Mouse (Mus musculus): ENCODE results near the gene Klhl40. TPM values are rescaled to one million over a fixed set of nuclear protein-coding genes. Genes with fewer than 3 reads are reported as not detected.
A peak's percentile ranks its signal among the peaks of the same experiment; 100 is the strongest.

The Klhl40 gene
- polyA plus RNA-seq, 1 experiment from 2014 or later: 0.38 TPM

- Histone ChIP-seq H3K36me3 (no peaks in the 10 kb centered on the region), H3K27ac (no peak overlapping the region), H3K4me1 (peaks cover 23% of the 10 kb centered on the region), H3K4me3 (no peak overlapping the region), H3K9me3 (no peaks in the 10 kb centered on the region), H3K27me3 (ENCODE audit: insufficient read depth, poor library complexity, severe bottlenecking) (peaks cover 12% of the 10 kb centered on the region; the same call in 1 of the 2 replicates)
- DNase-seq (ENCODE audit: low spot score): no peak
- 53% methylated on average over 7 of the region's 7 CpGs for WGBS
Observed at GRCm38 (mm10) chr9:121819771-121820471, 42.5 kb downstream of the Klhl40 start.

- Histone ChIP-seq H3K27ac (no peak overlapping the region), H3K27me3 (ENCODE audit: insufficient read depth, poor library complexity, severe bottlenecking) (peaks cover 13% of the 10 kb centered on the region; the same call in 1 of the 2 replicates), H3K4me1 (peaks cover 15% of the 10 kb centered on the region), H3K4me3 (no peak overlapping the region), H3K36me3 (no peaks in the 10 kb centered on the region), H3K9me3 (no peaks in the 10 kb centered on the region)
- WGBS: 73% methylated on average over 5 of the region's 5 CpGs
- no peak for DNase-seq (ENCODE audit: low spot score)
Observed at GRCm38 (mm10) chr9:121820765-121821164, 43.4 kb downstream of the Klhl40 start.

DNA sequence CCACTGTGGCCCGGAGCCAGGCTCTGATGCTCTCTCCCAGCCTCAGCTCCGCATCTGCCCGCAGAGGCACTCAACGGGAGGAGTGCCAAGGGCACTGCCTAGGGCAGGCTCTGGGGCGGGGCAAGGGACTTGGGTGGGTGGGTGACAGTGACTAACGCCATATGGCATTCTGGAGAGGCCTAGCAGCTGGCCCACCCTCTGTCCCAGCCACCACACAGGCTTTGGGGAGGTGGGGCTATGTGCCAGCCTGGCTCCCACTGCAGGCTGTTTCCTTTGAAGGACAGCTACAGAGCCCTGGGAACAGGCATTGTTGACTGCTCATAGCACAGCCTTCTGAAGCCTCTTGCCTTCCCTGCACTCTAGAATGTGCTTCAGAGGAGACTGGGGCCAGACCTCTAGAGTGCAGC lies 45.2 kb downstream of the Klhl40 start:
- WGBS: 71% methylated on average over 6 of the region's 6 CpGs
- peak overlapping the region; percentile 23; the same call in 1 of the 2 replicates for H3K27ac ChIP-seq
- H3K36me3 ChIP-seq: no peaks in the 10 kb centered on the region
- peaks cover 22% of the 10 kb centered on the region for H3K27me3 ChIP-seq (ENCODE audit: insufficient read depth, poor library complexity, severe bottlenecking)
- no peaks in the 10 kb centered on the region for H3K9me3 ChIP-seq
- no peak for DNase-seq (ENCODE audit: low spot score)
- H3K4me3 ChIP-seq: no peak overlapping the region
- peaks cover 15% of the 10 kb centered on the region for H3K4me1 ChIP-seq

DNA sequence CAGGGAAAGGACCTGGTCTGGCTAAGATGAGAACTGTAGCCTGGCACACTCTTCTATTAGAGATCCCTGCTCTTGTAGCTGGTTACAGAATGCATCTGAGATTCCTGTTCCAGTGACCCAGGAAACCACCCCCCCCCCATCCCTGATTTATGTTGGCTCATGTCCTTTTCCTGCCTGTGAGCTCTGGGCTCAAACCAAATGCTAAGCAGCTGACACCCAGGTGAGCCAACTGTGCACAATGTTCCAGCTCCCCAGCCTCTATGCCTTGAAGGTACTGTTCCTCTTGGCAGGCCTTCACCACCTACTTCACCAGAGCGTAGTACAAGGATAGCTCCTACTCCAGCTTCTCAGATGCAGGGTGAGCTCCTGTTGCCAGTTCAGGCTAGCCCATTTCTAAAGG lies 45.6 kb downstream of the Klhl40 start:
- Histone ChIP-seq H3K27ac (no peak overlapping the region; the same call in 1 of the 2 replicates), H3K27me3 (ENCODE audit: insufficient read depth, poor library complexity, severe bottlenecking) (peaks cover 22% of the 10 kb centered on the region), H3K4me3 (no peak overlapping the region), H3K36me3 (no peaks in the 10 kb centered on the region), H3K9me3 (no peaks in the 10 kb centered on the region), H3K4me1 (peaks cover 15% of the 10 kb centered on the region)
- 78% methylated on average over 1 of the region's 1 CpGs for WGBS
- no peak for DNase-seq (ENCODE audit: low spot score)

DNA sequence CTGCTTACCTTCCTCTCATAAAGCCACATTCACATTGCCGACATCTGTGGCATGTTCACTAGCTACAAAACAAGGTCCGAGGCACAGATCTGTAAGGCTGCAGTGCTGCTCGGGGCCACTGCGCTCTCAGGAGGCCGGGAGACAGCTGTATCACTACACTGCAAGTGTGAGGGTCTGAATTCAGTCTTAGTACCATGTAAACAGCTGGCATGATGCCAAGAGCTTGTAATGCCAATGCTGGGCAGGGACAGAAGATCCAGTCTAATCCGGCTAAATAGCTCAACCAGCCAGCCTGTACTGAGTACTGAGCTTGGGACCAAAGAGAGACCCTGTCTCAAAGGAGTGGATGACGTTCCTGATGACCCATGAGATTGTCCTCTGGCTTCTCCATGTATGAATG lies 46.6 kb downstream of the Klhl40 start:
- H3K27me3 ChIP-seq (ENCODE audit: insufficient read depth, poor library complexity, severe bottlenecking): peaks cover 22% of the 10 kb centered on the region
- H3K4me3 ChIP-seq: no peak overlapping the region
- H3K4me1 ChIP-seq: peaks cover 15% of the 10 kb centered on the region
- H3K27ac ChIP-seq: no peak overlapping the region
- H3K36me3 ChIP-seq: no peaks in the 10 kb centered on the region
- DNase-seq (ENCODE audit: low spot score): no peak
- WGBS: 85% methylated on average over 7 of the region's 7 CpGs
- H3K9me3 ChIP-seq: no peaks in the 10 kb centered on the region

- Histone ChIP-seq H3K27me3 (ENCODE audit: insufficient read depth, poor library complexity, severe bottlenecking) (peaks cover 17% of the 10 kb centered on the region), H3K4me3 (no peak overlapping the region), H3K36me3 (no peaks in the 10 kb centered on the region), H3K9me3 (no peaks in the 10 kb centered on the region), H3K27ac (no peak overlapping the region), H3K4me1 (peaks cover 7% of the 10 kb centered on the region)
- whole genome bisulfite sequencing: 76% methylated on average over 3 of the region's 3 CpGs
- DNase-seq (ENCODE audit: low spot score): no peak
Observed at GRCm38 (mm10) chr9:121826356-121826755, 48.9 kb downstream of the Klhl40 start.

DNA sequence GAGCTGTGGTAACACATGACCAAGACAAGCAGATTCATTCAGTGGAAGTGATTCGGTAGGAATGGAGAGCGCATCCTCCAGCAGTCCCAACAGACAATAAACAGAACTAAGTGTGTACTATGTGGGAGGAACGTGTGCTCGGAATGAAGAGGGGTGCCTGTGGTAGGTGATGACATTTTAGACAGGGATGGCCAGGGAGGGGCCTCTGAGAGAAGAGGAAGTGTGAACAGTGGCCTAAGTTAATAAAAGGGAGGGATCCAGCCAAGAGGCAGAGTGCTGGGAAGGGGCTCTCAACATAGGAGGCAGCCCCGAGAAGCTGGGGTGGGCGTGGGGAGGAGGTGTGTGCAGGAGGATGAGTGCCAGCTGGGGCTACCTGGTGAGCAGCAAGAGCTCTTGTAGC lies 50.9 kb downstream of the Klhl40 start:
- 68% methylated on average over 6 of the region's 6 CpGs for WGBS
- DNase-seq (ENCODE audit: low spot score): no peak
- Histone ChIP-seq H3K4me1 (no peaks in the 10 kb centered on the region; the same call in 1 of the 2 replicates), H3K27ac (no peak overlapping the region), H3K36me3 (no peaks in the 10 kb centered on the region), H3K9me3 (no peaks in the 10 kb centered on the region), H3K4me3 (no peak overlapping the region), H3K27me3 (ENCODE audit: insufficient read depth, poor library complexity, severe bottlenecking) (peaks cover 20% of the 10 kb centered on the region)

- Histone ChIP-seq H3K27me3 (ENCODE audit: insufficient read depth, poor library complexity, severe bottlenecking) (peaks cover 27% of the 10 kb centered on the region), H3K4me3 (no peak overlapping the region), H3K4me1 (no peaks in the 10 kb centered on the region; the same call in 1 of the 2 replicates), H3K9me3 (no peaks in the 10 kb centered on the region), H3K27ac (no peak overlapping the region), H3K36me3 (no peaks in the 10 kb centered on the region)
- 64% methylated on average over 7 of the region's 7 CpGs for WGBS
- DNase-seq (ENCODE audit: low spot score): no peak
Observed at GRCm38 (mm10) chr9:121829270-121829992, 52.0 kb downstream of the Klhl40 start.

GRCm38 (mm10) chr9:121830243-121830955 lies 53.0 kb downstream of the Klhl40 start:
- no peak overlapping the region for H3K4me3 ChIP-seq
- no peaks in the 10 kb centered on the region; the same call in 1 of the 2 replicates for H3K4me1 ChIP-seq
- WGBS: 66% methylated on average over 6 of the region's 6 CpGs
- peaks cover 22% of the 10 kb centered on the region for H3K27me3 ChIP-seq (ENCODE audit: insufficient read depth, poor library complexity, severe bottlenecking)
- H3K27ac ChIP-seq: no peak overlapping the region
- no peaks in the 10 kb centered on the region for H3K36me3 ChIP-seq
- H3K9me3 ChIP-seq: no peaks in the 10 kb centered on the region
- DNase-seq (ENCODE audit: low spot score): no peak

DNA sequence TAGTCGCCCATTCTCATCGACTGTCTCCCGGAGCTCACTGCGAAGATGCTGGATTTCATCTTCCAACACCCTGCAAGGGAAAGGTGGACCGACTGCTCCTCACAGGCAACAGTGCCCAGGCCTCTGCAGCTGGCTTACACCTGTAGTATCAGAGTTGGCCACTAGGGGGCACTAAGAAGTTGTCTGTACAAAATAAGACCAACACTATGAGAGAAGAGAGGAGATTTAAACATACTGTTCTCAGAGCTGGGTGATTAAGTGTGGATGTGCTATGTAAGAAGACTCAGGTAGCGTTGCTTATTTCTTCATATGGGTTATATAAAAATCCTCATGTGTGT lies 53.5 kb downstream of the Klhl40 start:
- H3K4me1 ChIP-seq: no peaks in the 10 kb centered on the region; the same call in 1 of the 2 replicates
- no peak overlapping the region for H3K27ac ChIP-seq
- H3K27me3 ChIP-seq (ENCODE audit: insufficient read depth, poor library complexity, severe bottlenecking): peaks cover 22% of the 10 kb centered on the region
- 26% methylated on average over 6 of the region's 6 CpGs for WGBS
- no peaks in the 10 kb centered on the region for H3K36me3 ChIP-seq
- DNase-seq (ENCODE audit: low spot score): no peak
- H3K4me3 ChIP-seq: no peak overlapping the region
- no peaks in the 10 kb centered on the region for H3K9me3 ChIP-seq

Measured in heart, embryonic 10.5 days (tissue).